Mouse (Mus musculus) forebrain, embryonic 15.5 days (tissue): Measurements from ENCODE around the gene BC037034. TPM values are rescaled to one million over a fixed set of nuclear protein-coding genes. Genes with fewer than 3 reads are reported as not detected.

ENCODE experiments used
- ATAC-seq: fragments of 200-750 bp; cut with Nextera tagmentation; replicated peaks from 2 replicates; pipeline ENCODE4 v1.8.0; 2017; ENCODE audit warnings: mild to moderate bottlenecking, moderate TSS enrichment, moderate library complexity
- H3K27ac ChIP-seq: fragments of 300-500 bp; sonication (generic); replicated peaks from 2 replicates; pipeline ENCODE4 v1.5.1; 2015; ENCODE audit warnings: mild to moderate bottlenecking, inconsistent platforms
- H3K27me3 ChIP-seq: fragments of 300-500 bp; sonication (generic); 2 replicates; pipeline ENCODE4 v1.6.1; 2015; ENCODE audit warnings: inconsistent platforms
- H3K36me3 ChIP-seq: fragments of 300-500 bp; sonication (generic); 2 replicates; pipeline ENCODE4 v1.6.1; 2015; ENCODE audit warnings: mild to moderate bottlenecking, inconsistent platforms
- H3K4me1 ChIP-seq: fragments of 300-500 bp; sonication (generic); 2 replicates; pipeline ENCODE4 v1.6.1; 2015; ENCODE audit warnings: inconsistent platforms
- H3K4me2 ChIP-seq: fragments of 300-500 bp; sonication (generic); replicated peaks from 2 replicates; pipeline ENCODE4 v1.6.1; 2015; ENCODE audit warnings: mild to moderate bottlenecking, inconsistent platforms
- H3K4me3 ChIP-seq: fragments of 300-500 bp; sonication (generic); 2 replicates; pipeline ENCODE4 v1.5.1; 2015; ENCODE audit warnings: mild to moderate bottlenecking, inconsistent platforms
- H3K9ac ChIP-seq: fragments of 300-500 bp; sonication (generic); replicated peaks from 2 replicates; pipeline ENCODE4 v1.6.1; 2015; ENCODE audit warnings: mild to moderate bottlenecking, inconsistent platforms
- H3K9me3 ChIP-seq: fragments of 300-500 bp; sonication (generic); 2 replicates; pipeline ENCODE4 v1.6.1; 2016; ENCODE audit warnings: inconsistent platforms
- WGBS: fragments of 180-500 bp; shearing (Covaris S2); methylation state at CpG from one replicate; pipeline ENCODE4 v1.1.7; 2015; ENCODE audit warnings: mixed read lengths; 5-methylcytosine and 5-hydroxymethylcytosine counted together
- polyA plus RNA-seq: library from polyadenylated mRNA; unstranded; fragments of >200 nt; fragmentation: Nextera tagmentation; extraction: Ambion mirVana; gene quantifications from 2 replicates; pipeline ENCODE4 v1.2.1, GENCODE M21; 2015

The BC037034 gene
- polyA plus RNA-seq, 1 experiment from 2014 or later = 12.9 TPM

- no peak overlapping the region for H3K4me3 ChIP-seq
- 85% methylated on average over 10 of the region's 10 CpGs for WGBS
- no peaks in the 10 kb centered on the region for H3K27me3 ChIP-seq
- no peak overlapping the region for H3K27ac ChIP-seq
- no peak for ATAC-seq
- peaks cover 36% of the 10 kb centered on the region for H3K4me1 ChIP-seq
- H3K36me3 ChIP-seq = peaks cover 29% of the 10 kb centered on the region
- H3K4me2 ChIP-seq = no peak overlapping the region
- no peak overlapping the region for H3K9ac ChIP-seq
- no peaks in the 10 kb centered on the region for H3K9me3 ChIP-seq
These were observed 3.8 kb downstream of the BC037034 start for GRCm38 (mm10) chr5:138260051-138260450.

GRCm38 (mm10) chr5:138258993-138259392, 4.8 kb downstream of the BC037034 start:
- 86% methylated on average over 7 of the region's 7 CpGs for whole genome bisulfite sequencing
- H3K27me3 ChIP-seq = no peaks in the 10 kb centered on the region
- no peak overlapping the region for H3K4me3 ChIP-seq
- H3K36me3 ChIP-seq = peaks cover 29% of the 10 kb centered on the region
- H3K9ac ChIP-seq = no peak overlapping the region
- H3K27ac ChIP-seq = no peak overlapping the region
- peaks cover 30% of the 10 kb centered on the region for H3K4me1 ChIP-seq
- H3K9me3 ChIP-seq = no peaks in the 10 kb centered on the region
- no peak overlapping the region for H3K4me2 ChIP-seq
- no peak for ATAC-seq

- Histone ChIP-seq H3K27ac (no peak overlapping the region), H3K27me3 (no peaks in the 10 kb centered on the region), H3K4me1 (peaks cover 30% of the 10 kb centered on the region), H3K4me2 (no peak overlapping the region), H3K9me3 (no peaks in the 10 kb centered on the region), H3K4me3 (no peak overlapping the region), H3K9ac (no peak overlapping the region), H3K36me3 (peaks cover 29% of the 10 kb centered on the region)
- 87% methylated on average over 6 of the region's 6 CpGs for WGBS
- ATAC-seq = no peak
These were observed 5.3 kb downstream of the BC037034 start for GRCm38 (mm10) chr5:138258542-138258941.

- WGBS = 82% methylated on average over 3 of the region's 3 CpGs
- Histone ChIP-seq H3K36me3 (peaks cover 29% of the 10 kb centered on the region), H3K9ac (no peak overlapping the region), H3K27ac (no peak overlapping the region), H3K4me1 (peaks cover 28% of the 10 kb centered on the region), H3K4me3 (no peak overlapping the region), H3K4me2 (no peak overlapping the region), H3K9me3 (no peaks in the 10 kb centered on the region), H3K27me3 (no peaks in the 10 kb centered on the region)
- ATAC-seq = no peak
These were observed 5.8 kb downstream of the BC037034 start for GRCm38 (mm10) chr5:138258078-138258477.

- Histone ChIP-seq H3K4me2 (no peak overlapping the region), H3K36me3 (peaks cover 29% of the 10 kb centered on the region), H3K27me3 (no peaks in the 10 kb centered on the region), H3K9me3 (no peaks in the 10 kb centered on the region), H3K4me1 (peaks cover 23% of the 10 kb centered on the region), H3K9ac (no peak overlapping the region), H3K4me3 (no peak overlapping the region), H3K27ac (no peak overlapping the region)
- 93% methylated on average over 4 of the region's 4 CpGs for WGBS
- ATAC-seq = no peak
These were observed 6.3 kb downstream of the BC037034 start for GRCm38 (mm10) chr5:138257585-138257978.

GRCm38 (mm10) chr5:138256966-138257584, 6.8 kb downstream of the BC037034 start:
- H3K27ac ChIP-seq = no peak overlapping the region
- H3K9ac ChIP-seq = no peak overlapping the region
- H3K9me3 ChIP-seq = no peaks in the 10 kb centered on the region
- H3K27me3 ChIP-seq = no peaks in the 10 kb centered on the region
- H3K4me3 ChIP-seq = no peak overlapping the region
- H3K36me3 ChIP-seq = peaks cover 29% of the 10 kb centered on the region
- no peak for ATAC-seq
- H3K4me1 ChIP-seq = peaks cover 18% of the 10 kb centered on the region
- H3K4me2 ChIP-seq = no peak overlapping the region
- 93% methylated on average over 10 of the region's 10 CpGs for WGBS

GRCm38 (mm10) chr5:138256094-138256467, 7.8 kb downstream of the BC037034 start:
- Histone ChIP-seq H3K27ac (peak overlapping the region; percentile 87), H3K27me3 (no peaks in the 10 kb centered on the region), H3K36me3 (peaks cover 20% of the 10 kb centered on the region), H3K9me3 (no peaks in the 10 kb centered on the region), H3K4me3 (peak overlapping the region; percentile 60), H3K9ac (peak overlapping the region; percentile 68), H3K4me2 (peak overlapping the region; percentile 83), H3K4me1 (peaks cover 12% of the 10 kb centered on the region)
- no peak for ATAC-seq
- 13% methylated on average over 7 of the region's 7 CpGs for WGBS

- peak within 1 kb of the TSS; percentile 68 for H3K9ac ChIP-seq
- peak within 1 kb of the TSS; percentile 60 for H3K4me3 ChIP-seq
- peaks cover 12% of the 10 kb centered on the region for H3K4me1 ChIP-seq
- peak; percentile 100 for ATAC-seq
- H3K4me2 ChIP-seq = peak within 1 kb of the TSS; percentile 83
- WGBS = under 1% methylated on average over 38 of the region's 38 CpGs
- no peaks in the 10 kb centered on the region for H3K27me3 ChIP-seq
- peaks cover 15% of the 10 kb centered on the region for H3K36me3 ChIP-seq
- H3K9me3 ChIP-seq = no peaks in the 10 kb centered on the region
- peak within 1 kb of the TSS; percentile 87 for H3K27ac ChIP-seq
These were observed 8.3 kb downstream of the BC037034 start, which contains the start of gene Lamtor4 for GRCm38 (mm10) chr5:138255353-138256093. Gene Lamtor4 (plus strand): TSS chr5:138255482.

GRCm38 (mm10) chr5:138253061-138253460, 10.8 kb downstream of the BC037034 start:
- H3K4me3 ChIP-seq = no peak overlapping the region
- H3K9me3 ChIP-seq = no peaks in the 10 kb centered on the region
- no peak overlapping the region for H3K27ac ChIP-seq
- WGBS = 96% methylated on average over 3 of the region's 3 CpGs
- no peak overlapping the region for H3K9ac ChIP-seq
- no peaks in the 10 kb centered on the region for H3K36me3 ChIP-seq
- no peak for ATAC-seq
- H3K4me1 ChIP-seq = peaks cover 12% of the 10 kb centered on the region
- no peak overlapping the region for H3K4me2 ChIP-seq
- no peaks in the 10 kb centered on the region for H3K27me3 ChIP-seq

- ATAC-seq = no peak
- H3K9ac ChIP-seq = no peak overlapping the region
- H3K4me3 ChIP-seq = no peak overlapping the region
- H3K4me2 ChIP-seq = no peak overlapping the region
- peaks cover 8% of the 10 kb centered on the region for H3K4me1 ChIP-seq
- no peak overlapping the region for H3K27ac ChIP-seq
- WGBS = 82% methylated on average over 12 of the region's 12 CpGs
- no peaks in the 10 kb centered on the region for H3K36me3 ChIP-seq
- H3K9me3 ChIP-seq = no peaks in the 10 kb centered on the region
- no peaks in the 10 kb centered on the region for H3K27me3 ChIP-seq
These were observed 12.7 kb downstream of the BC037034 start for GRCm38 (mm10) chr5:138251144-138251543.

- Histone ChIP-seq H3K4me1 (no peaks in the 10 kb centered on the region), H3K36me3 (no peaks in the 10 kb centered on the region), H3K4me2 (no peak overlapping the region), H3K27me3 (no peaks in the 10 kb centered on the region), H3K27ac (no peak overlapping the region), H3K9me3 (no peaks in the 10 kb centered on the region), H3K9ac (no peak overlapping the region), H3K4me3 (no peak overlapping the region)
- WGBS = 47% methylated on average over 2 of the region's 2 CpGs
- no peak for ATAC-seq
These were observed 22.3 kb downstream of the BC037034 start for GRCm38 (mm10) chr5:138241511-138241910.

GRCm38 (mm10) chr5:138234224-138234623, 29.6 kb downstream of the BC037034 start:
- Histone ChIP-seq H3K4me2 (no peak overlapping the region), H3K9me3 (no peaks in the 10 kb centered on the region), H3K9ac (no peak overlapping the region), H3K4me3 (no peak overlapping the region), H3K36me3 (no peaks in the 10 kb centered on the region), H3K27ac (no peak overlapping the region), H3K27me3 (no peaks in the 10 kb centered on the region), H3K4me1 (no peaks in the 10 kb centered on the region)
- ATAC-seq = no peak
